Mouse (Mus musculus) cerebellum, adult 8-10 months (tissue): Measurements from ENCODE around the gene Dagla.

Experiments used
- DNase-seq: peaks from one replicate; pipeline ENCODE4 v3.0.0; 2022

Gene Dagla

DNA sequence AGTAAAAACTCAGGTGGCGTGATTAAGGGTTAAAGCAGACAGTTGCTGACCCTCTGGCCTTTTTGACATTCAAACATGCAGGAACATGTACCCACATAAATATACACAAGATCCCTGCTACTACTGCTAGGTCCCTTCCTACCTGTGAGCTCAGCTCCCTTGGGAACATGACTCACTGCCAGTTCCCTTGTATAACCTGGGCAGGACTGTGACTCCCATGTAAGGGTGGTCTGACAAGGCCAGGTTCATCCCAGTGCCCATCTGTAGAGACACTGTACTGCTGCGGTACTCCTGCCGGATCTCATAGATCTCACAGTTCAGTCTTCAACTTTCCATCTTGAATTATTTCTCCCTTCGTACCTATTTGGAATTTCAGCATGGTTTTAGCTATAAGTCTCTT lies 107.5 kb downstream of the Dagla start:
- no peak for DNase-seq
